Mouse (Mus musculus) left cerebral cortex, postnatal 25 days (tissue): ENCODE data around the gene Gnb3. TPM values are rescaled to one million over a fixed set of nuclear protein-coding genes. Genes with fewer than 3 reads are reported as not detected.
A peak's percentile ranks its signal among the peaks of the same experiment; 100 is the strongest.
"Not testable (repeated sequence)": the region's sequence is repeated elsewhere in the genome, so short reads cannot be mapped to it uniquely, and the experiment has no call there.

Experiments used
- DNase-seq, 2 experiments: peaks; one replicate each; pipeline ENCODE4 v3.0.0; 2022; ENCODE audit warnings: low spot score in 2 of 2, mixed read lengths in 1 of 2
- intact Hi-C: fragments of 180-260 bp; cut with DNase I; formaldehyde crosslinking; loops from one replicate; pipeline ENCODE4 v1.15.1; 2025
- total RNA-seq, 2 experiments: library from RNA; stranded (reverse); gene quantifications; 2 replicates each; pipeline ENCODE4 v1.2.3; 2021

Gnb3 gene
- total RNA-seq, 2 experiments from 2014 or later: 0.18 TPM; not detected in 1

- DNase-seq: no peak
- intact Hi-C loops: loop anchor here (5.0 kb wide), 1 partner anchor 224 kb away; no protein-coding TSS in a partner anchor
These were observed 18.7 kb upstream of the Gnb3 start for GRCm38 (mm10) chr6:124858561-124859318.

GRCm38 (mm10) chr6:124857840-124858530, 17.9 kb upstream of the Gnb3 start:
- intact Hi-C loops: loop anchor here (1.0 to 5.0 kb wide), 4 partner anchors 60 to 224 kb away; partner anchors contain the start of genes Mlf2 and Pianp
- peak in 1 of 2 experiments; percentile 28 for DNase-seq

GRCm38 (mm10) chr6:124856916-124857839, 17.1 kb upstream of the Gnb3 start, which contains the start of gene P3h3:
Gene P3h3 (minus strand): TSS chr6:124857752.
- DNase-seq: peak; percentile 83 to 88
- intact Hi-C loops: loop anchor here (1.0 to 5.0 kb wide), 4 partner anchors 61 to 225 kb away; partner anchors contain the start of genes Mlf2 and Pianp

GRCm38 (mm10) chr6:124856321-124856720, 16.2 kb upstream of the Gnb3 start:
- intact Hi-C loops: loop anchor here (2.0 to 5.0 kb wide), 2 partner anchors 140 to 226 kb away; partner anchors contain the start of gene Pianp
- peak; percentile 57 to 68 for DNase-seq

- intact Hi-C loops: loop anchor here (5.0 kb wide), 1 partner anchor 228 kb away; no protein-coding TSS in a partner anchor
- DNase-seq: no peak
These were observed 14.6 kb upstream of the Gnb3 start for GRCm38 (mm10) chr6:124854647-124855046.

GRCm38 (mm10) chr6:124850535-124850934, 10.5 kb upstream of the Gnb3 start:
- intact Hi-C loops: no loop called here
- DNase-seq: no peak

- peak; percentile 91 to 95 for DNase-seq
- intact Hi-C loops: no loop called here
These were observed 7.2 kb upstream of the Gnb3 start for GRCm38 (mm10) chr6:124847305-124847704.

GRCm38 (mm10) chr6:124839805-124840204, 270 bp downstream of the Gnb3 start:
- DNase-seq: no peak
- intact Hi-C loops: no loop called here

- intact Hi-C loops: no loop called here
- DNase-seq: no peak
These were observed 3.7 kb downstream of the Gnb3 start for GRCm38 (mm10) chr6:124836411-124836810.

- no peak for DNase-seq
- intact Hi-C loops: no loop called here
These were observed 4.5 kb downstream of the Gnb3 start for GRCm38 (mm10) chr6:124835531-124835930.

GRCm38 (mm10) chr6:124834512-124835081, 5.5 kb downstream of the Gnb3 start:
- intact Hi-C loops: no loop called here
- no peak for DNase-seq

- no peak for DNase-seq
- intact Hi-C loops: no loop called here
These were observed 8.4 kb downstream of the Gnb3 start for GRCm38 (mm10) chr6:124831649-124832048.

GRCm38 (mm10) chr6:124831199-124831598, 8.9 kb downstream of the Gnb3 start:
- DNase-seq, intact Hi-C loops: not testable (repeated sequence)

- intact Hi-C loops: no loop called here
- DNase-seq: peak; percentile 93 to 98
These were observed 10.0 kb downstream of the Gnb3 start for GRCm38 (mm10) chr6:124829799-124830700.

- intact Hi-C loops: no loop called here
These were observed 10.9 kb downstream of the Gnb3 start, which contains the start of the genes Usp5 and Cdca3 for GRCm38 (mm10) chr6:124828868-124829798. Gene Usp5 (minus strand): TSS chr6:124829484. Gene Cdca3 (plus strand): TSS chr6:124829547.

GRCm38 (mm10) chr6:124828101-124828592, 11.9 kb downstream of the Gnb3 start:
- peak in 1 of 2 experiments; percentile 45 for DNase-seq
- intact Hi-C loops: no loop called here

More at GRCm38 (mm10) chr6:124828868-124829798, 10.9 kb downstream of the Gnb3 start, which contains the start of the genes Usp5 and Cdca3:
- peak; percentile 99 to 100 for DNase-seq

GRCm38 (mm10) chr6:124822049-124822448, 18.0 kb downstream of the Gnb3 start:
- intact Hi-C loops: no loop called here
- DNase-seq: no peak
